8 mouse cellular contexts compared by ENCODE assay signal in the genomic region with DNA sequence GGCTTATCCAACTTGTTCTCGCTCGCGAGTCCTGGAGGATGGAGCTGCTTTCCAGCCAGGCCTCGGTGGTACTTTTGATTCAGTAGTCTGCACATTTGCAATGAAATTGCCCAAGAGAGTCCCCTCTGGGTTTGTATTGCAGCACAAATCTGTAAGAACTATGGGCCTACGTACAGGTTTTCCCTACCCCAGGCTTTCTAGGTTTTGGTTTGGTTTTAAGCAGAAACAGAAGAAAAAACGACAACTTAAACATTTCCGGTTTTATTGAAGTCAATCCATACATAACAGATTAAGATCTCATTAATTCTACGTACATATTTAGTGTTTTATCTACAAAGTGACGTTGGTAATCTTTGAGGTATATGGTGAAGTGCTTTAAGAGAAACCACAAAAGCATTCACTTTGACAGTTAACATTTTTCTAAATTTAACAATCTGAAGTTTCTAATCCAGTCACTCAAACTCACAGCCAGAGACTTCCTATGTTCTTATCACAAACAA. TPM values are rescaled to one million over a fixed set of nuclear protein-coding genes. Genes with fewer than 3 reads are reported as not detected.
DNase-seq lines count a peak whose midpoint lies in the region; ATAC-seq and TF ChIP-seq lines count a peak whose summit lies in the region.

No protein-coding gene starts in this region.

- H3K4me3 ChIP-seq in heart, embryonic 14.5 days (ENCODE audit: control insufficient read depth in 1 of 2, insufficient read depth in 1 of 2, low read depth in 1 of 2, low read length in 2 of 2): peak overlapping the region; percentile 66 to 67
- H3K4me3 ChIP-seq in MEL (ENCODE audit: control insufficient read depth in 1 of 2, insufficient read depth in 1 of 2, low read depth in 2 of 2, low read length in 2 of 2): peak overlapping the region; percentile 64 to 67
- peak overlapping the region; percentile 77 for H3K4me3 ChIP-seq in forebrain, postnatal 0 days (ENCODE audit: low read depth, low read length)
- H3K4me3 ChIP-seq in liver, embryonic 16.5 days (ENCODE audit: low read depth, low read length): peak overlapping the region; percentile 69

- whole genome bisulfite sequencing in heart, embryonic 14.5 days: 24% methylated on average over 9 of the region's 9 CpGs
- 29% methylated on average over 9 of the region's 9 CpGs for WGBS in forebrain, postnatal 0 days
- 13% methylated on average over 9 of the region's 9 CpGs for WGBS in liver, embryonic 16.5 days (ENCODE audit: insufficient replicate concordance)

- TF ChIP-seq CTCF in MEL (IDR thresholded peaks at IDR 0.05 in 2 of 3, conservative IDR thresholded peaks at IDR 0.05 in 1 of 3; ENCODE audit: control insufficient read depth in 1 of 3, insufficient read depth in 1 of 3, low read depth in 2 of 3, low read length in 3 of 3, poor library complexity in 1 of 3, severe bottlenecking in 1 of 3): no peak
- no peak for TF ChIP-seq CTCF in forebrain, postnatal 0 days (IDR thresholded peaks at IDR 0.05; ENCODE audit: low read depth)

- H3K27me3 ChIP-seq in heart, embryonic 14.5 days (ENCODE audit: control insufficient read depth, insufficient read depth, low read length): no peaks in the 10 kb centered on the region; the same call in 1 of the 2 replicates
- H3K27me3 ChIP-seq in MEL (ENCODE audit: control insufficient read depth in 1 of 2, insufficient read depth in 2 of 2, low read length in 2 of 2): no peaks in the 10 kb centered on the region
- H3K27me3 ChIP-seq in forebrain, postnatal 0 days (ENCODE audit: insufficient read depth, low read length): no peaks in the 10 kb centered on the region
- H3K27me3 ChIP-seq in liver, embryonic 16.5 days (ENCODE audit: control insufficient read depth, insufficient read depth, low read depth, low read length): peaks cover 14% of the 10 kb centered on the region

- H3K79me2 ChIP-seq in MEL (ENCODE audit: control insufficient read depth, insufficient read depth, low read length, poor library complexity): peaks cover 3% of the 10 kb centered on the region; the same call in 1 of the 2 replicates

- no peak for TF ChIP-seq RAD21 in MEL (IDR thresholded peaks at IDR 0.05; ENCODE audit: low read depth, low read length)

- H3K36me3 ChIP-seq in heart, embryonic 14.5 days (ENCODE audit: control insufficient read depth, insufficient read depth, low read length): no peaks in the 10 kb centered on the region
- H3K36me3 ChIP-seq in MEL (ENCODE audit: control insufficient read depth in 1 of 2, insufficient read depth in 2 of 2, low read length in 2 of 2): peaks cover 2 to 5% of the 10 kb centered on the region in 2 experiments; a peak in 3 of 4 replicates
- no peaks in the 10 kb centered on the region for H3K36me3 ChIP-seq in forebrain, postnatal 0 days (ENCODE audit: insufficient read depth)
- H3K36me3 ChIP-seq in liver, embryonic 16.5 days (ENCODE audit: control insufficient read depth, insufficient read depth): no peaks in the 10 kb centered on the region

- no peak overlapping the region for H3K27ac ChIP-seq in heart, embryonic 14.5 days (replicated peaks in 1 of 2; ENCODE audit: control insufficient read depth in 1 of 2, insufficient read depth in 1 of 2, low read depth in 2 of 2, low read length in 2 of 2)
- H3K27ac ChIP-seq in MEL (ENCODE audit: control insufficient read depth, low read depth, low read length): peak overlapping the region; percentile 64
- no peak overlapping the region for H3K27ac ChIP-seq in forebrain, postnatal 0 days (ENCODE audit: low read depth, low read length)
- H3K27ac ChIP-seq in liver, embryonic 16.5 days (ENCODE audit: low read length): no peak overlapping the region

- 0 out of 4 replicates have a peak, but pooled peaks cover 0 to 4% of the 10 kb centered on the region in 2 experiments for H3K4me1 ChIP-seq in heart, embryonic 14.5 days (ENCODE audit: control insufficient read depth in 2 of 2, insufficient read depth in 2 of 2, low read length in 2 of 2)
- H3K4me1 ChIP-seq in MEL (ENCODE audit: control insufficient read depth in 1 of 2, insufficient read depth in 2 of 2, low read length in 2 of 2): peaks cover 6 to 7% of the 10 kb centered on the region in 2 experiments; a peak in 3 of 4 replicates
- no peaks in the 10 kb centered on the region for H3K4me1 ChIP-seq in forebrain, postnatal 0 days (ENCODE audit: insufficient read depth)
- H3K4me1 ChIP-seq in liver, embryonic 16.5 days (ENCODE audit: control insufficient read depth, low read depth, low read length): peaks cover 4% of the 10 kb centered on the region

- peak overlapping the region; percentile 78 for H3K9ac ChIP-seq in heart, embryonic 14.5 days (ENCODE audit: low read length)
- peak overlapping the region; percentile 78 for H3K9ac ChIP-seq in MEL (ENCODE audit: control insufficient read depth, low read depth, low read length, poor library complexity, severe bottlenecking)
- peak overlapping the region; percentile 64 for H3K9ac ChIP-seq in forebrain, postnatal 0 days
- peak overlapping the region; percentile 60 for H3K9ac ChIP-seq in liver, embryonic 16.5 days (ENCODE audit: low read depth, low read length)

- ATAC-seq in heart, embryonic 14.5 days (ENCODE audit: insufficient number of reproducible peaks, insufficient read depth, low FRiP score, low read depth): no peak
- no peak; the same call in 1 of the 2 replicates for ATAC-seq in forebrain, postnatal 0 days
- ATAC-seq in liver, embryonic 16.5 days (ENCODE audit: low read depth): no peak

- H3K4me2 ChIP-seq in heart, embryonic 14.5 days (ENCODE audit: low read length): peak overlapping the region; percentile 96
- peak overlapping the region; percentile 98 for H3K4me2 ChIP-seq in forebrain, postnatal 0 days (ENCODE audit: low read depth)
- H3K4me2 ChIP-seq in liver, embryonic 16.5 days (ENCODE audit: low read depth, low read length): peak overlapping the region; percentile 88

- TF ChIP-seq EP300 in MEL (IDR thresholded peaks at IDR 0.05; ENCODE audit: low read depth in 1 of 2, low read length in 2 of 2): peak in 1 of 2 experiments; percentile 28; a peak in 1 of 4 replicates

- no peaks in the 10 kb centered on the region for H3K9me3 ChIP-seq in heart, embryonic 14.5 days (ENCODE audit: control insufficient read depth, low read length)
- H3K9me3 ChIP-seq in MEL (replicated peaks; ENCODE audit: insufficient read depth, low read length): no peaks in the 10 kb centered on the region
- H3K9me3 ChIP-seq in forebrain, postnatal 0 days (ENCODE audit: low read length): no peaks in the 10 kb centered on the region
- H3K9me3 ChIP-seq in liver, embryonic 16.5 days (replicated peaks; ENCODE audit: control insufficient read depth, low read length): no peaks in the 10 kb centered on the region

- TF ChIP-seq POLR2A in MEL (IDR thresholded peaks at IDR 0.05; ENCODE audit: control insufficient read depth in 1 of 2, insufficient read depth in 1 of 2, low read depth in 1 of 2, low read length in 2 of 2, poor library complexity in 1 of 2): no peak

- no peak for DNase-seq in heart, adult 9 months (ENCODE audit: low spot score in 2 of 2)
- DNase-seq in MEL (ENCODE audit: low read depth, low spot score): peak; percentile 48
- DNase-seq in forebrain, postnatal 0 days: peak; percentile 43
- no peak for DNase-seq in cerebellum, adult 8-10 months
- DNase-seq in cerebellum, adult 11-12 months: no peak
- no peak for DNase-seq in adrenal gland, postnatal 36 days

TF ChIP-seq in MEL, 35 proteins besides CTCF, POLR2A, EP300 and RAD21:
- TF ChIP-seq TAL1 (IDR thresholded peaks at IDR 0.05; ENCODE audit: low read length) (no peak), RCOR1 (IDR thresholded peaks at IDR 0.05; ENCODE audit: low read depth, low read length) (peak; percentile 58; the same call in 1 of the 2 replicates), HCFC1 (IDR thresholded peaks at IDR 0.05; ENCODE audit: low read depth, low read length) (peak; percentile 39; the same call in 1 of the 2 replicates), MEF2A (IDR thresholded peaks at IDR 0.05; ENCODE audit: extremely low read depth, insufficient replicate concordance, low read depth, low read length, poor library complexity, severe bottlenecking) (0 out of 2 replicates have a peak, but pooled peaks have one; percentile 8), SIN3A (IDR thresholded peaks at IDR 0.05; ENCODE audit: low read length) (0 out of 2 replicates have a peak, but pooled peaks have one; percentile 6), BHLHE40 (IDR thresholded peaks at IDR 0.05; ENCODE audit: borderline replicate concordance, low read depth, low read length) (peak; percentile 33; the same call in 1 of the 2 replicates), ETS1 (IDR thresholded peaks at IDR 0.05; ENCODE audit: low read depth, low read length) (0 out of 2 replicates have a peak, but pooled peaks have one; percentile 14), MAFK (IDR thresholded peaks at IDR 0.05; ENCODE audit: borderline replicate concordance, low read depth, low read length) (no peak), ZC3H11A (IDR thresholded peaks at IDR 0.05; ENCODE audit: low read depth, low read length) (0 out of 2 replicates have a peak, but pooled peaks have one; percentile 7)

RNA-seq across cellular contexts. Expression of a gene that starts 0.6 kb away (rescaled TPM):
- polyA plus RNA-seq in heart, embryonic 14.5 days (2014; fragmentation: Nextera tagmentation; extraction: Ambion mirVana): 1.3 and 1.6 TPM in 2 replicates
- 3.8 and 4.0 TPM in 2 replicates for total RNA-seq in MEL (2012; rRNA removed)
- polyA plus RNA-seq in MEL (2012; ENCODE audit: insufficient read depth in 1 of 2, insufficient read length in 2 of 2, low read depth in 1 of 2, low replicate concordance in 2 of 2, missing spikeins in 1 of 2): 10 to 100 TPM in 1 of 2 experiments, 1 to 10 TPM in 1; 7.8 to 53.3 TPM
- total RNA-seq in forebrain, postnatal 0 days (2014; rRNA removed): 9.0 and 10.8 TPM in 2 replicates
- polyA plus RNA-seq in forebrain, postnatal 0 days (2015; fragmentation: Nextera tagmentation; extraction: Ambion mirVana): 2.9 and 5.4 TPM in 2 replicates
- 0.31 and 0.34 TPM in 2 replicates for polyA plus RNA-seq in liver, embryonic 16.5 days (2015; fragmentation: Nextera tagmentation; extraction: Ambion mirVana)
- 1 to 10 TPM in 1 of 2 experiments, under 1 TPM in 1; 0.56 to 1.0 TPM for total RNA-seq in adrenal gland, postnatal 36 days (2021)

RNA-seq across cellular contexts. Expression of a gene that starts 53.6 kb away (rescaled TPM):
- polyA plus RNA-seq in heart, embryonic 14.5 days (2014; fragmentation: Nextera tagmentation; extraction: Ambion mirVana): 19.0 and 19.5 TPM in 2 replicates
- total RNA-seq in MEL (2012; rRNA removed): 29.4 and 47.9 TPM in 2 replicates
- 10 to 100 TPM; 37.6 to 68.4 TPM for polyA plus RNA-seq in MEL (2012; ENCODE audit: insufficient read depth in 1 of 2, insufficient read length in 2 of 2, low read depth in 1 of 2, low replicate concordance in 2 of 2, missing spikeins in 1 of 2)
- 32.5 and 32.8 TPM in 2 replicates for total RNA-seq in forebrain, postnatal 0 days (2014; rRNA removed)
- polyA plus RNA-seq in forebrain, postnatal 0 days (2015; fragmentation: Nextera tagmentation; extraction: Ambion mirVana): 9.6 and 11.7 TPM in 2 replicates
- polyA plus RNA-seq in liver, embryonic 16.5 days (2015; fragmentation: Nextera tagmentation; extraction: Ambion mirVana): 4.6 and 5.0 TPM in 2 replicates
- 10 to 100 TPM; 32.4 to 42.9 TPM for total RNA-seq in adrenal gland, postnatal 36 days (2021)

Comparison
In these comparisons a context has a peak if more than half of its experiments do, and no peak if none do; other contexts are left out.
1. DNase-seq: peak in MEL (single experiment) and forebrain, postnatal 0 days (single experiment); none in heart, adult 9 months (0 of 2), cerebellum, adult 8-10 months (single experiment), cerebellum, adult 11-12 months (single experiment) and adrenal gland, postnatal 36 days (0 of 2).
2. Peak in every context shown above with its lines, with median percentiles within 50 percentile points of each other: H3K4me2 ChIP-seq, H3K4me3 ChIP-seq and H3K9ac ChIP-seq.